Mouse (Mus musculus) gastrocnemius, postnatal 14 days (tissue): Measurements from ENCODE around the gene Scn1b. TPM values are rescaled to one million over a fixed set of nuclear protein-coding genes. Genes with fewer than 3 reads are reported as not detected.

ENCODE experiments used
- DNase-seq: peaks from one replicate; pipeline ENCODE4 v3.0.0; 2021; ENCODE audit warnings: mixed read lengths
- intact Hi-C: fragments of 180-260 bp; cut with DNase I; formaldehyde crosslinking; loops from one replicate; pipeline ENCODE4 v1.15.1; 2025; ENCODE audit warnings: low total_unique reads
- total RNA-seq, 2 experiments: library from RNA; stranded (reverse); gene quantifications; 2 replicates each; pipeline ENCODE4 v1.2.3; 2021

Scn1b gene
- total RNA-seq, 2 experiments from 2014 or later, result 443 to 446 TPM

- intact Hi-C loops, result loop anchor here (2.0 kb wide), 1 partner anchor 39 kb away; the partner anchor contains the start of gene Lgi4
- peak; percentile 93 for DNase-seq
Observed at GRCm38 (mm10) chr7:31097583-31098248, 29.1 kb downstream of the Scn1b start.

- intact Hi-C loops, result no loop called here
Observed at GRCm38 (mm10) chr7:31096892-31097564, 29.8 kb downstream of the Scn1b start.

GRCm38 (mm10) chr7:31094774-31095501 is 31.9 kb downstream of the Scn1b start:
- intact Hi-C loops, result no loop called here
- DNase-seq, result no peak

More at GRCm38 (mm10) chr7:31096892-31097564, 29.8 kb downstream of the Scn1b start:
- no peak for DNase-seq

GRCm38 (mm10) chr7:31089721-31090120 is 37.1 kb downstream of the Scn1b start:
- intact Hi-C loops, result no loop called here
- no peak for DNase-seq

GRCm38 (mm10) chr7:31088206-31088605 is 38.6 kb downstream of the Scn1b start:
- intact Hi-C loops, result no loop called here
- DNase-seq, result no peak

GRCm38 (mm10) chr7:31087262-31087661 is 39.5 kb downstream of the Scn1b start:
- intact Hi-C loops, result no loop called here
- no peak for DNase-seq

GRCm38 (mm10) chr7:31086175-31086755 is 40.5 kb downstream of the Scn1b start:
- intact Hi-C loops, result no loop called here
- DNase-seq, result no peak

GRCm38 (mm10) chr7:31085171-31085570 is 41.6 kb downstream of the Scn1b start:
- DNase-seq, result peak; percentile 66
- intact Hi-C loops, result no loop called here

- no peak for DNase-seq
- intact Hi-C loops, result no loop called here
Observed at GRCm38 (mm10) chr7:31084140-31084539, 42.7 kb downstream of the Scn1b start.

- intact Hi-C loops, result no loop called here
- DNase-seq, result peak; percentile 86
Observed at GRCm38 (mm10) chr7:31082831-31083588, 43.8 kb downstream of the Scn1b start.

GRCm38 (mm10) chr7:31082106-31082505 is 44.7 kb downstream of the Scn1b start:
- DNase-seq, result no peak
- intact Hi-C loops, result no loop called here

- intact Hi-C loops, result no loop called here
- no peak for DNase-seq
Observed at GRCm38 (mm10) chr7:31081106-31081505, 45.7 kb downstream of the Scn1b start.

- intact Hi-C loops, result no loop called here
- no peak for DNase-seq
Observed at GRCm38 (mm10) chr7:31080611-31081010, 46.2 kb downstream of the Scn1b start.

GRCm38 (mm10) chr7:31079670-31080069 is 47.1 kb downstream of the Scn1b start:
- intact Hi-C loops, result no loop called here
- DNase-seq, result no peak

- intact Hi-C loops, result loop anchor here (2.0 kb wide), 1 partner anchor 17 kb away; no protein-coding TSS in a partner anchor
- DNase-seq, result peak; percentile 36
Observed at GRCm38 (mm10) chr7:31077885-31078445, 48.8 kb downstream of the Scn1b start.

- intact Hi-C loops, result loop anchor here (2.0 kb wide), 1 partner anchor 17 kb away; no protein-coding TSS in a partner anchor
Observed at GRCm38 (mm10) chr7:31077470-31077869, 49.3 kb downstream of the Scn1b start.

GRCm38 (mm10) chr7:31076492-31076891 is 50.3 kb downstream of the Scn1b start, which contains the start of gene Fxyd3:
TSS of gene Fxyd3 (minus strand) at chr7:31076704.
- intact Hi-C loops, result loop anchor here (2.0 kb wide), 1 partner anchor 16 kb away; no protein-coding TSS in a partner anchor
- no peak for DNase-seq

More at GRCm38 (mm10) chr7:31077470-31077869, 49.3 kb downstream of the Scn1b start:
- no peak for DNase-seq

- intact Hi-C loops, result no loop called here
- no peak for DNase-seq
Observed at GRCm38 (mm10) chr7:31074713-31075069, 52.1 kb downstream of the Scn1b start.
